Mouse (Mus musculus) embryonic facial prominence, embryonic 10.5 days (tissue): ENCODE measurements at regions not wholly inside any gene's neighbourhood (a gene's known extent, or its start where the extent isn't known, plus 50 kb on each side); places are given as distances from the start of the nearest gene placed in this dataset.
"Not testable (repeated sequence)": the region's sequence is repeated elsewhere in the genome, so short reads cannot be mapped to it uniquely, and the experiment has no call there.

ENCODE experiments used
- DNase-seq: peaks from one replicate; pipeline ENCODE4 v3.0.0-alpha.2; 2017; ENCODE audit warnings: low spot score
- H3K27ac ChIP-seq: fragments of 300-500 bp; sonication (generic); replicated peaks from 2 replicates; pipeline ENCODE4 v1.5.1; 2016; ENCODE audit warnings: mild to moderate bottlenecking
- H3K27me3 ChIP-seq: fragments of 300-500 bp; sonication (generic); replicated peaks from 2 replicates; pipeline ENCODE4 v1.6.1; 2016; ENCODE audit warnings: low read depth, mild to moderate bottlenecking; ENCODE audit not compliant: poor library complexity, severe bottlenecking
- H3K36me3 ChIP-seq: fragments of 300-500 bp; sonication (generic); replicated peaks from 2 replicates; pipeline ENCODE4 v1.6.1; 2016; ENCODE audit warnings: mild to moderate bottlenecking, moderate library complexity
- H3K4me1 ChIP-seq: fragments of 300-500 bp; sonication (generic); 2 replicates; pipeline ENCODE4 v1.6.1; 2016
- H3K4me3 ChIP-seq: fragments of 300-500 bp; sonication (generic); 2 replicates; pipeline ENCODE4 v1.5.1; 2016; ENCODE audit warnings: mild to moderate bottlenecking, moderate library complexity
- H3K9me3 ChIP-seq: fragments of 300-500 bp; sonication (generic); 2 replicates; pipeline ENCODE4 v1.6.1; 2016; ENCODE audit warnings: mild to moderate bottlenecking
- WGBS: fragments of 180-500 bp; shearing (Covaris S2); methylation state at CpG from one replicate; pipeline ENCODE4 v1.1.7; 2016; 5-methylcytosine and 5-hydroxymethylcytosine counted together

DNA sequence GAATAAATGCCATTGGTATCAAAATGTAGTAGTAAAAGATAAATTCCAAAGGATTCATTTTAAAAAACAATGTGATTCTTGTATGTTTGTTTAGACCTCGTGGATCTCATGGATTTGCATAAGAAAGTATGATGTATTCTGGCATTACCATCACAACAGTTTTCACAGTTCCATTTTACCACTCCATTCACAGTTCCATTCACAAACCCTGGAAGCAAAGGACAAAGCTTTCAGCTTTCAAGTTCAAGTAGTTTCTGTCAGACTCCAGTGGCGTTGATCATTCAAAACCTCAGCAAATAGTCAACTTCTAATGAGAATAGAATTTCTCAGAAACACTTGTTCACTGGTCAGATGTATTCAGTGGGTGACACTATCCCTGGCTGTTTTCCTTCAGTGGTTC, 1157.9 kb upstream of the Cntn5 start:
- WGBS = 67% methylated on average over 2 of the region's 2 CpGs

DNA sequence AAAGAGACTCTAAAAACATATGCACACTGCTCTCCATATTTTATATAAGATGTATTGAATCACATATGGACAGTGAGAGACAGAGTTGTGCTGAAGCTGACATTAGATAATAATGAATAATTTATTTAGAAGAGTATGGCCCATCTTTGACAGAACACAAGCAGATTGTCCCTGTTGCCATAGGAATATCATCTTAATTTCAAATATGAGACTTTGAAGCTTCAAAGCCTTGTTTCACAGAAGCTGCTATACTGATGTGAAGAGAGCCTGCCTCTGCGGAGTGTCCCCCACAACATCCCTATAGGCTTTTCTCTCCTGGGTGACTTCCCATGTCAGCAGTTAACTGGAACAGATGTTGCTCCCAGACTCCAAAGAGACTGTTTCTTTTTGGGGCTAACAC, 1147.9 kb upstream of the Cntn5 start:
- Histone ChIP-seq H3K27me3 (no peaks in the 10 kb centered on the region), H3K4me1 (no peaks in the 10 kb centered on the region), H3K36me3 (no peaks in the 10 kb centered on the region), H3K4me3 (no peak overlapping the region), H3K9me3 (no peaks in the 10 kb centered on the region), H3K27ac (no peak overlapping the region)
- no peak for DNase-seq
- WGBS = 88% methylated on average over 1 of the region's 1 CpGs

More for the DNA sequence above, 1157.9 kb upstream of the Cntn5 start:
- H3K4me3 ChIP-seq = no peak overlapping the region
- no peak overlapping the region for H3K27ac ChIP-seq
- no peaks in the 10 kb centered on the region for H3K27me3 ChIP-seq
- no peaks in the 10 kb centered on the region for H3K4me1 ChIP-seq
- no peak for DNase-seq
- no peaks in the 10 kb centered on the region for H3K9me3 ChIP-seq
- H3K36me3 ChIP-seq = no peaks in the 10 kb centered on the region

GRCm38 (mm10) chr9:12015978-12016377, 1111.4 kb upstream of the Cntn5 start:
- Histone ChIP-seq H3K9me3 (0 out of 2 replicates have a peak, but pooled peaks cover under 1% of the 10 kb centered on the region), H3K4me1 (no peaks in the 10 kb centered on the region), H3K27ac (no peak overlapping the region), H3K36me3 (no peaks in the 10 kb centered on the region), H3K27me3 (no peaks in the 10 kb centered on the region), H3K4me3 (no peak overlapping the region)
- no peak for DNase-seq
- 83% methylated on average over 1 of the region's 1 CpGs for WGBS

- H3K27me3 ChIP-seq = no peaks in the 10 kb centered on the region
- no peak overlapping the region for H3K27ac ChIP-seq
- no peaks in the 10 kb centered on the region for H3K4me1 ChIP-seq
- H3K36me3 ChIP-seq = no peaks in the 10 kb centered on the region
- DNase-seq = peak; percentile 8
- H3K4me3 ChIP-seq = no peak overlapping the region
- 58% methylated on average over 2 of the region's 2 CpGs for WGBS
- H3K9me3 ChIP-seq = no peaks in the 10 kb centered on the region
Measured at GRCm38 (mm10) chr9:11998580-11998979, 1094.0 kb upstream of the Cntn5 start.

DNA sequence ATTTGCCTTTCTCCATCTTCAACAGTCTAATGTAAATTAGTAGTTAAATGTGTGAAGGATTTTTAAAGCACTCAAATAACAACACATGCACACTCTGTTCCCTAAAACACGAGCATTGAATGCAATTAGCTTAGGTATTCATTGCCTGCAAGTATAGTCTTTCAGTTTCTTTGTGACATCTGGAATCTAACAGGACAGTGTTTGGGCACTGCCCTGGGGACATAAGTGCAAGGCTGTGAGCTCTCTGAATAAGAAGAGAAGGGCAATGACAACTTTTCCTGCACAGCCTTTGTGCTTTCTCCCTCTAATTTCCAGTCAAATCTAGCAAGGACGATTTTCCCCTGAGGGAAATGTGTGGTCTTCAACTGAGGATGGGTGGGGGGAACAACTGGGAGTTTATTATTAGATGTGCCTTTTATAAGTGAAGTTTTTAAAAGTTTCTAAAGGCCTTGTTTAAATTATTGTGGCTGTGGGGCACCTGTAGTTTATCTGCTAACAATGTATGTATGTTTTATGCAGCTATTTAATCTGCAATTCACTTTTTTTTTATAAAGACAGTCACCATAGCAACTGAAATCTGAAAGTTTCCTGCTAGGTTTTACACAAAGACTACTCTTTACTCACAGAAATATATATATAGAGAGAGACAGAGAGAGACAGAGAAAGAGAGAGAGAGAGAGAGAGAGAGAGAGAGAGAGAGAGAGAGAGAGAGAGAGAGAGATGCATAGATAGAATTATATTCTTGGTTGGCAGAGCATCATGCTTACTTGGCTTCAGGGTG, 1077.7 kb upstream of the Cntn5 start:
- DNase-seq = no peak
- Histone ChIP-seq H3K36me3 (no peaks in the 10 kb centered on the region), H3K27me3 (no peaks in the 10 kb centered on the region), H3K4me3 (no peak overlapping the region), H3K9me3 (no peaks in the 10 kb centered on the region), H3K4me1 (peaks cover 6% of the 10 kb centered on the region), H3K27ac (no peak overlapping the region)
- WGBS = 22% methylated on average over 2 of the region's 2 CpGs

GRCm38 (mm10) chr9:11940691-11941480, 1036.3 kb upstream of the Cntn5 start:
- not testable (repeated sequence) for H3K9me3 ChIP-seq, H3K27me3 ChIP-seq, H3K27ac ChIP-seq, DNase-seq, H3K4me3 ChIP-seq, H3K4me1 ChIP-seq, H3K36me3 ChIP-seq
- 54% methylated on average over 7 of the region's 7 CpGs for WGBS

GRCm38 (mm10) chr9:11939851-11940560, 1035.4 kb upstream of the Cntn5 start:
- no peaks in the 10 kb centered on the region for H3K9me3 ChIP-seq
- H3K4me3 ChIP-seq = no peak overlapping the region
- H3K4me1 ChIP-seq = peaks cover 3% of the 10 kb centered on the region; the same call in 1 of the 2 replicates
- 34% methylated on average over 2 of the region's 2 CpGs for WGBS
- no peaks in the 10 kb centered on the region for H3K36me3 ChIP-seq
- H3K27me3 ChIP-seq = no peaks in the 10 kb centered on the region
- no peak for DNase-seq
- no peak overlapping the region for H3K27ac ChIP-seq

DNA sequence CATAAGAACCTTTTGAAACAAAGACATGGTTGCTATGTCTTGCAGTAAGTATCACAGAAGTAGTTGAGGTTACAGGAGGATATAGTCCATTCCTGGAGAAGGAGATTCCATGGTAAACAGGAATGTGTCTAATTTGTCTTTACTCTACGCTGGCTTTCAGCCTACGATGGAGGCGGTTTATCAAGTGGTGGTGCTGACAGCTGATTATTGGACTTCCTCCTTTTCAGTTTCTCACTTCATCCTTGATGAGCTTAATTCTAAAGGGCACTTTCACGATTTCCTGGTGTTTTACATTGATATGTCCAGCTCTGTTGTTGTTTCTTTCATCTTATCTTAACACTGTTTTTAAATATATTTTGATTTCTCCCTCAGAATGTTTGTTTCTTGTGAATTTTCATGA, 1020.9 kb upstream of the Cntn5 start:
- Histone ChIP-seq H3K4me1 (no peaks in the 10 kb centered on the region), H3K27ac (no peak overlapping the region), H3K27me3 (no peaks in the 10 kb centered on the region), H3K9me3 (peaks cover 7% of the 10 kb centered on the region), H3K36me3 (no peaks in the 10 kb centered on the region), H3K4me3 (no peak overlapping the region)
- 89% methylated on average over 4 of the region's 4 CpGs for WGBS
- no peak for DNase-seq

DNA sequence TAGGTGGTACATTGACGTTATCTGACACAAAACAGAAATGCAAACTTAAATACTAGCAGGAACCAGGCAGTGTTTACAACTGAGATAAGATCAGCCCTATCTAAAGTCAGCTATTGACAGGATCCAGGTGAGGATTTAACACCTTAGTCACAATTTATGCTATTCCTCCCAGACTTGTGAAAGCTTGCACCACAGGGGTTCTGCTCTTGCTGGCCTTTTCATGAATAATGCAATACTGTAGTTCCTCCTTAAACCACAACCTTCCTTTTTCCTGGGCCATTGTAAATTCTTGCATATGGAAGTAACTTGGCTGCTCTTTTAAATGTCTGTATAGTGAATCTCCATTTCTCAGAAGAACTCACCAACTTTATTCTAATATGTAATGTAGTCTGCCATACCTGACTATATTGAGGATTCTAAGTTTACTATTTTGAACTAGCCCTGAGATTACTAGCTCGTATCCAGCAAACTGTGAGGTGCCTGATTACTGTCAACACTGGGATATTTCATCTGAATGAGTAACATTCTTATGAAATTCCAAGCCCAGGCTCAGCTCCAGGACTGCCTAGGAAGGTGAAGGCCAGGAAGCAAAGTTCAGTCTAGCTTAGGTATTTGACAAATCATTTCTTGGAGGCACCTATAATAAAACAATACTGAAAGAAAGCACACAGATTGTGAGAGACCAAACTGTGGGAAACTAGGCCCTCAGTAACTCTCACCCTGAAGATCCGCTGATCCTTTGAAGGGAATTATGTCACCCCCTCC, 1019.2 kb upstream of the Cntn5 start:
- not testable (repeated sequence) for H3K9me3 ChIP-seq, H3K27ac ChIP-seq, H3K27me3 ChIP-seq, H3K4me3 ChIP-seq, H3K4me1 ChIP-seq, H3K36me3 ChIP-seq, DNase-seq
- 89% methylated on average over 3 of the region's 3 CpGs for WGBS

GRCm38 (mm10) chr9:11920251-11920650, 1015.7 kb upstream of the Cntn5 start:
- H3K4me1 ChIP-seq = no peaks in the 10 kb centered on the region
- no peaks in the 10 kb centered on the region for H3K27me3 ChIP-seq
- DNase-seq = no peak
- no peak overlapping the region for H3K4me3 ChIP-seq
- peaks cover 7% of the 10 kb centered on the region for H3K9me3 ChIP-seq
- H3K36me3 ChIP-seq = no peaks in the 10 kb centered on the region
- H3K27ac ChIP-seq = no peak overlapping the region
- WGBS = 73% methylated on average over 3 of the region's 3 CpGs

- 67% methylated on average over 1 of the region's 1 CpGs for WGBS
- no peak for DNase-seq
Measured at GRCm38 (mm10) chr9:11898232-11898631, 993.7 kb upstream of the Cntn5 start.

GRCm38 (mm10) chr9:11885784-11886183, 981.2 kb upstream of the Cntn5 start:
- no peak for DNase-seq
- Histone ChIP-seq H3K4me1 (no peaks in the 10 kb centered on the region), H3K27ac (no peak overlapping the region), H3K36me3 (no peaks in the 10 kb centered on the region), H3K27me3 (no peaks in the 10 kb centered on the region), H3K4me3 (no peak overlapping the region), H3K9me3 (no peaks in the 10 kb centered on the region)
- 82% methylated on average over 1 of the region's 1 CpGs for WGBS

More at GRCm38 (mm10) chr9:11898232-11898631, 993.7 kb upstream of the Cntn5 start:
- no peaks in the 10 kb centered on the region for H3K4me1 ChIP-seq
- H3K27ac ChIP-seq = no peak overlapping the region
- H3K9me3 ChIP-seq = no peaks in the 10 kb centered on the region
- H3K27me3 ChIP-seq = no peaks in the 10 kb centered on the region
- H3K4me3 ChIP-seq = no peak overlapping the region
- H3K36me3 ChIP-seq = no peaks in the 10 kb centered on the region
